Mouse (Mus musculus): ENCODE data around the gene Gcnt2.
A peak's percentile ranks its signal among the peaks of the same experiment; 100 is the strongest.
"Not testable (repeated sequence)": the region's sequence is repeated elsewhere in the genome, so short reads cannot be mapped to it uniquely, and the experiment has no call there.

Gene Gcnt2

DNA sequence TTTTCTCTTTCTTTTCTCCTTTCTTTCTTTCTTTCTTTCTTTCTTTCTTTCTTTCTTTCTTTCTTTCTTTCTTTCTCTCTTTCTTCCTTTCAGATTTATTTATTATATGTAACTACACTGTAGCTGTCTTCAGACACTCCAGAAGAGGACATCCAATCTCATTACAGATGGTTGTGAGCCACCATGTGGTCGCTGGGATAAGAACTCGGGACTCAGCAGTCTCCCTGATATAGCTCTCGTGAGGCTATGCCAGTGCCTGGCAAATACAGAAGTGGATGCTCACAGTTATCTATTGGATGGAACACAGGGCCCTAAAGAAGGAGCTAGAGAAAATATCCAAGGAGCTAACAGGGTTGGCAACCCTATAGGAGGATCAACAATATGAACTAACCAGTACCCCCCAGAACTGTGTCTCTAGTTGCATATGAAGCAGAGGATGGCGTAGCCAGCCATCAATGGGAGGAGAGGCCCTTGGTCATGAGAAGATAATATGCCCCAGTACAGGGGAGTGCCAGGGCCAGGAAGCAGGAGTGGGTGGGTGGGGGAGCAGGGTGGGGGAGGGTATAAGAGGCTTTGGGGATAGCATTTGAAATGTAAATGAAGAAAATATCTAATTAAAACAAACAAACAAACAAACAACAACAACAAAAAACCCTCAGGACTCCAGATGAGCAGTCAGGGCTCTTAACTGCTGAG lies 128.2 kb downstream of the Gcnt2 start:
- peak in 1 of 2 experiments; percentile 6 for DNase-seq (ENCODE audit: low spot score in 2 of 2)

DNA sequence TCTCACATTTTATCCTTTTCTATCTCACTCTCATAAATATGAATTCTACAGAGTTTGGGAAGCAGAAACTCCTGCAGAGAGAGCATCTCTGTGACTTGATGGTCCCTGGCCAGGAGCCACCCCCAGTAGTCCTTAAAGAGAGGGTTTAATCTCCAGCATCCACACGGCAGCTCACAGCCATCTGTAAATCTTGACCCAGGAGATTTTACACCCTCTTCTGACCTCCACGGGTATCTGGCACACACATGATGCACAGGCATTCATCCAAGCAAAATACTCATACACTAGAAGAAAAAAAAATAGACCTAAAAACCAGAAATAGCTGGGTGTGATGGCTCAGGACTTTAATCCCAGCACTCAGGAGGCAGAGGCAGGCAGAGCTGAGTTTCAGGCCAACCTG lies 128.9 kb downstream of the Gcnt2 start:
- DNase-seq (ENCODE audit: low spot score in 2 of 2) = no peak

- DNase-seq (ENCODE audit: low spot score in 2 of 2) = no peak
Measured at GRCm38 (mm10) chr13:40994487-40995263, 135.1 kb downstream of the Gcnt2 start.

DNA sequence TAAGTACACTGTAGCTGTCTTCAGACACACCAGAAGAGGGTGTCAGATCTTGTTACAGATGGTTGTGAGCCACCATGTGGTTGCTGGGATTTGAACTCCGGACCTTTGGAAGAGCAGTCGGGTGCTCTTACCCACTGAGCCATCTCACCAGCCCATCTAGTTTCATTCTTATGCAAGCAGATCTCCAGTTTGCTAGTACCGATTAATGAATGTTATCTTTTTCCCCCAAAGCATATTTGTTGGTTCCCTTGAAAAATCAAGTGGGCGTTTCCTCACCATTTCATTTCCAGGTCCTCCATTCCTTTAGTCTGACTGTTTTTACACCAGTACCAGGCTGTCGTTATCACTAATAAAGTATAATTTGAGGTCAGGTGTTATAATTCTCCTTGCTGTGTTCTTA lies 139.0 kb downstream of the Gcnt2 start:
- not testable (repeated sequence) for DNase-seq (ENCODE audit: low spot score in 2 of 2)

DNA sequence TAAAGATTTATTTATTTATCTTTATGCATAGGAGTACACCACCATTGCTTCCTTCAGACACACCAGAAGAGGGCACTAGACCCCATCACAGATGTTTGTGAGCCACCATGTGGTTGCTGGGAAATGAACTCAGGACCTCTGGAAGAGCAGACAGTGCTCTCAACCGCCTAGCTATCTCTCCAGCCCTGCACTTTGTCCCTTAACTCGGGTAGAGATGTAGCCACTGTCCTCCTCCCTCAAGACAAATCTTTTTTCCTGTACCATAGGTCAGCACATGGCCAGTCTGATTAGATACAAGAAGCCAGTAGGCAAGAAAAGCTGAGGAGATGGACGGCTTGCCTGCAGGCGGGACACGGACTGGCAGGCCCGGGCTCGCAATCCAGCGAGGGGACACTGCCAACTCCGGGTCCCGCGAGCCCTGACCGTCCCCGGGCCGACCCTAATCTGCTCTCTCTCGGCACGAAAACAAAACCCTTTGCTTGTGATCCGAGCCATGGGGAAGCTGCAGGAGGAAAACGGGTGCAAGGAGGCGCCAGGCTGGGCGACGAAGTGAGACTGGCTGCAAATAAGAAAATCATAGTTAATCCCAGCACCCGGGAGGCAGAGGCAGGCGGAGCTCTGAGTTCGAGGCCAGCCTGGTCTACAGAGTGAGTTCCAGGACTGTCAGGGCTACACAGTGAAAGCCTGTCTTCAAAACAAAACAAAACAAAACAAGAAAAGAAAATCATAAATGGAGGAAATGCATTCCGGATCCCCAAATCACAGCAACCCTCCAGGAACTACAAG lies 140.8 kb downstream of the Gcnt2 start:
- peak in 1 of 2 experiments; percentile 12 for DNase-seq (ENCODE audit: low spot score in 2 of 2)

- DNase-seq (ENCODE audit: low spot score in 2 of 2) = peak; percentile 82 to 90
Measured at GRCm38 (mm10) chr13:41000926-41001639, 141.5 kb downstream of the Gcnt2 start, which contains the start of gene Pak1ip1. Gene Pak1ip1, plus strand, starts transcription at chr13:41001023.

GRCm38 (mm10) chr13:41002001-41002400 lies 142.4 kb downstream of the Gcnt2 start:
- no peak for DNase-seq (ENCODE audit: low spot score in 2 of 2)

DNA sequence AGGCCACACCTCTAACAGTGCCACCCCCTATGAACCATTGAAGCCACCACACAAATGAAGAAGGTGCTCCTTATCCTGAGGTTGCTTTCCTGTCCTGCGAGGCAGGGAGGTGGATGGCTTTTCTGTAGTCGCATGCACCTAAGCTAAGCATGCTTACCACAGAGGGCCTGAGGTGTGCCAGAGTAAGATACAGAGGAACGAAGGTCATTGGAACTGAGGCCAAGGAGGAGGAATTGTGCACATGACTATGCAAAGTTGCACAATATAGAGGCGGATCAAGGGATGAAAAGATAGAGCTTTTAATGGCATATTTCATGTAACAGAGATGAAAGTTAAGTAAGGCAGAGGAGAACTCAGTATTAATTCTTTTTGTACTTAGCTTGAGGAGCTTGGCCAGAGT lies 146.7 kb downstream of the Gcnt2 start:
- no peak for DNase-seq (ENCODE audit: low spot score in 2 of 2)

DNA sequence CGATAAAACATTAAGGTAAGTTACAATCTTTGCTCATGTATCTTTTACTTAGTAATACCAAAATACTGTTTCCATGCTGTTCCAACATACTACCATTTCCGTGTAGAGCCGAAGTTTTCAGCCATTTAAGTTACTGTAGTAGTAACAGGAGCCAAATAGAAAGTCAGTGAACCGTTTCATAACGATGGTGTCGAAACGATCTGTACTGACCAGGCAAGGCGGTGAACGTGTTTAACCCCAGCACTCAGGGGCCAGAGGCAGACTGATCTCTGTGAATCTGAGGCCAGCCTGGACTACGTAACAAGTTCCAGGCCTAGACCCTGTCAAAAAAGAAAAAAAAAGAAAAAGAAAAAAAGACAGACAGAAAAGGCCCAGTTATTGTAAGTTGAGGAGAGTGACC lies 148.7 kb downstream of the Gcnt2 start:
- DNase-seq (ENCODE audit: low spot score in 2 of 2) = no peak

- no peak for DNase-seq (ENCODE audit: low spot score in 2 of 2)
Measured at GRCm38 (mm10) chr13:41008946-41009345, 149.4 kb downstream of the Gcnt2 start.

All from spleen, postnatal 14 days (tissue).